Mouse (Mus musculus): ENCODE results near the gene Washc1. TPM values are rescaled to one million over a fixed set of nuclear protein-coding genes. Genes with fewer than 3 reads are reported as not detected.
"Not testable (repeated sequence)": the region's sequence is repeated elsewhere in the genome, so short reads cannot be mapped to it uniquely, and the experiment has no call there.

The Washc1 gene
- polyA plus RNA-seq, 1 experiment from 2014 or later, result 35.3 TPM

- not testable (repeated sequence) for H3K27ac ChIP-seq (ENCODE audit: low read length); H3K4me2 ChIP-seq (ENCODE audit: low read depth, low read length); ATAC-seq (ENCODE audit: insufficient read depth, low FRiP score); H3K27me3 ChIP-seq (ENCODE audit: control insufficient read depth, insufficient read depth, low read length); H3K9me3 ChIP-seq (replicated peaks; ENCODE audit: control insufficient read depth, low read length); H3K4me1 ChIP-seq (ENCODE audit: control insufficient read depth, insufficient read depth, low read length); H3K9ac ChIP-seq (ENCODE audit: low read length); H3K36me3 ChIP-seq (ENCODE audit: control insufficient read depth, insufficient read depth, low read length); H3K4me3 ChIP-seq (replicated peaks; ENCODE audit: low read length)
- WGBS, result 95% methylated on average over 5 of the region's 5 CpGs
Observed at GRCm38 (mm10) chr17:66167141-66167540, 55.8 kb downstream of the Washc1 start.

Other genes starting within 250 kb of the Washc1 start
- 87.0 and 103 TPM in 2 replicates for gene Ralbp1, start 225.7 kb upstream of the Washc1 start, polyA plus RNA-seq (2015; fragmentation: Nextera tagmentation; extraction: Ambion mirVana)
- 125 and 128 TPM in 2 replicates for gene Twsg1, start 160.3 kb upstream of the Washc1 start, polyA plus RNA-seq (2015; fragmentation: Nextera tagmentation; extraction: Ambion mirVana)
- 26.8 and 30.3 TPM in 2 replicates for gene Ankrd12, start 34.5 kb upstream of the Washc1 start, polyA plus RNA-seq (2015; fragmentation: Nextera tagmentation; extraction: Ambion mirVana)
- 331 and 340 TPM in 2 replicates for gene Ndufv2, start 10.0 kb upstream of the Washc1 start, polyA plus RNA-seq (2015; fragmentation: Nextera tagmentation; extraction: Ambion mirVana)
- gene Ddx11, start 12.0 kb downstream of the Washc1 start, polyA plus RNA-seq (2015; fragmentation: Nextera tagmentation; extraction: Ambion mirVana), result 17.7 and 20.1 TPM in 2 replicates

Measured in stomach, embryonic 16.5 days (tissue).